Mouse (Mus musculus): ENCODE data around the gene Mrpl54.
"Not testable (repeated sequence)": the region's sequence is repeated elsewhere in the genome, so short reads cannot be mapped to it uniquely, and the experiment has no call there.

The Mrpl54 gene

DNA sequence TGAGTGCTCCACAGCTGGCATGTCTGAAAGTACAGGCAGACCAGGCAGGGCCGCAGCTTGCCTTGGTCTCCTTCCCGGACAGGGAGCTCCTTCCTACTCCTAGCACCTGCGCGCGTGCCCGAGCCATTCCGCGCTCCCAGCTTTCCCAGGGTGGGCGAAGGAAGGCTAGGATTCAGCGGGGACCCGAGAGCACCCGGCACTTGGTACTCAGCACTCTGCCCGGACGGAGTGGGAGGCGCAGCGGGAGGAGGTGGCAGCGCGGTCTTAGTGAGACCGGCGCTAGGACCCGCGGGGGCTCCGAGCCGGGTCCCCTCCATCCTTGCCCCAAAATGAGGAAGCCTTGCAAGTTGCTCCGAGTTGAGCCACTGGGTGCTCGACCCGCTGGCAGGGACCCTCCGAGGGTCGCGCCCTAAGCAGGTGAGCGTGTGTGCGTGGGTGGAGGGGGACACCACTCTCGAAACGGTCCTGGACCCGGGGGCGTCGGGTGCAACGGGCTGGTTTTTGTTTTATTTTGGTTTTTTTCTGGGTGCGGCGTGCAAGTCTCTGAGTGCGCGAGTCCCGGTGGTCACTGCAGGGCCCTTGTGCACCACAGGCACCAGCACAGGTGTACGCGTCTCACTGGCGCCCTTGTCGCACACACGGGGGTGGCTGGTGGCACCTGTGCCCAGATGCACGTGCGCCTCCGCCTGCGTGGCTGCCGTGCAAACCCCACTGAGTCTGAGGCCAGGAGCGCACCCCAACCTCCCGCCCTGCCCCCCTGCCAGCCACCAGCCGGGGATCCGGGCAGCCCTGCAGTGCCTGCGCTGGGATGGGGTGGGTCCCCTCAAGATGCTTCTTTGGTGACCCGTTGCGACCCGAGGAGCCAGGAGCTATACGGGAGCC lies 9.3 kb downstream of the Mrpl54 start:
- DNase-seq = peak; percentile 66

DNA sequence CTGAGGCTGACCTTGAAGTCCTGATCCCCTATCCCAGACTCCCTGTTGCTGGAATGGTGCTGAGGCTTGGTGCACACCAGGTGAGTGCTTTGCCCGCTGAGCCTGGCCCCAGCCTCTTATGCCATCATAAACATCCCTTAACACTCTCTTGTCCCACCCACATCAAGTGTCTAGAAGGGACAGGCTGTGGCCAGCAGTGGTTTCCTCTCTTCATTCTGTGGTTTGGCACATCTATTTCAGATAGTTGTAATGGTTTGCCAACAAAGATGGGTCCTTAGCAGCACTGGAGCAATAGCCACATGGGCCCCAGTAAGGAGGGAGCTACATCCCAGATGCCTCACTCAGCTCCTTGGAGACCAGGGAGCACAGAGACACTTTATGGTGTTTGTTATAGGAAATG lies 11.8 kb downstream of the Mrpl54 start:
- DNase-seq = no peak

DNA sequence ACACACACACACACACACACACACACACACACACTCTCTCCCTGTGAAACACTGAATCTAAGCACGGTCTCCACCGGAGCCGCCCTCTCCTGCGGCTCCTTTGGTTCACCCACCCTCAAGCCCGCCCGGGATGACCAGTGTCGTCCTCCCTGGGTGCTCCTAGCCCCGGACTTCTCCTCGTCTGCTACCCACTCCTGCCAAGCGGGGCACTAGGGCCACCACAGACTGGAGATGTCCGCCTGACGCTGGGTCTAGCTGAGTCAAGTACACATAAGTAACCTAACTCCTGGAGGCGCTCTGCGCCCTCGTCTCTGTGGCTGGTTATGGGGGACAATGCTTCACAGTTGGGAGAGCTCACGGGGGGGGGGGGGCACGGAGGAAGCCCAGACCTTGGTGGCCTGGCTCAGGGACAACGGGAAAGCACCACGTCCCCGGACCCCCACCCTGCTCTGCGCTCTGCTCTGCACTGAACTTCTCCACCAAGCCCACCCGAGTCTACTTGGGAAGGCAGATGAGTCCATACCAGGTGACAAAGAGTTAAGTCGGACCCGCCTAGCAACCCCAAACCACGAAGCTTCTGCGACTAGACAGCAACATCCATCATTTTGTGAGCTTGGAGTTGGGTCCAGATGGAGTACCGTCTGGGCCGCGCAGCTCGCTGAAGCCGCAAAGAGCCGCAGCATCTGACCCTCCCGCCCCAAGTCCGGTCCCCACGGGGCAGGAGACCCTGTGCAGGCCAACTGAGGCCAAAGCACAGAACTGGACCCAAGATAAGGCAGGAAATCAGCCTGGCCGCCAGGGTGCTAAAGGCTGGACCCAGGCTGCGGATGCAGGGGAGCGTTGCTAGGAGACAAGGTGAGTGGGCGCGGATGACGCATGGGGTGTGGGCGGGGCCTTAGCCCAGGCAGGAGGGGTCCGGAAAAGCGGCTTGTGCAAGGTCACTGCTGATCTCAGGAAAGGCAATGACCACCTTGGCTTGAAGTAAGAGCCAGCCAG lies 14.0 kb downstream of the Mrpl54 start, which contains the start of gene Matk:
TSS of gene Matk (plus strand) at position 512 of the 996 bp plus-strand sequence.
- DNase-seq = peak; percentile 73

DNA sequence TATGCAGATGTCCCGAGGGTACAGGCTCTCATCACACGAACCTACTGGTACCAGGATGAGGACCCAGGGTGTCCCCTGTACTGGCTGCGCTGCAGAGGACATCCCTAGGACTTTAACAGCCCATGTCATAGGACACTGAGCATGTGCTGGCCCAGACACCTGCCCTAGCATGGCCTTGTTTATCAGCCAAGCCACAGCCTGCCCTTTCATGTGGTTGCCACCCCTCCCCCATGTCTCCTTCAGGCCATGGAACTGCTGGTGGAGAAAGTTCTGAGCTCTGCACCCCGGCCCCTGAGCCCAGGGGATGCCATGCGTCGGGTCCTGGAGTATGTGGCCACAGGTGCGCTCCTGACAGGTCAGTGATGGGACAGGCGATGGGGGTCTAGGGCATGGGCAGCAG lies 17.3 kb downstream of the Mrpl54 start:
- no peak for DNase-seq

DNA sequence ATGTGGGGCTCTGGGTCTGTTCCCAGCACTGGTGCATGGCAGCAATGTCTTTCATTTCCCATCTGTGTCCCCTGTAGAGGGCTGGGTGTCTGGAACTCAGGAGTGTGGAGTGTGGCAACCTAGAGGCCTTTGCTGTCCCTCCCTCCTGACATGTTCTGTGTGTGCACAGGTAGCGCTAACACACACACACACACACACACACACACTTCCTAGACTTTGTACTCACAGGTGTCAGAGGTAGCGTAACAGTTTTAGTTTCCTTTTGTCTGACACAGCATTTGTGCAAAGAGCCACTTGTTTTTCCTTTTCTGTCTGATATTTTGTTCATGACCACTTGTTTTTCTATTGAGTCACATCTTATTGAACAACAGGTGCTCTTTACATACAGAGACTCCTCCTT lies 18.9 kb downstream of the Mrpl54 start:
- DNase-seq = peak; percentile 44

DNA sequence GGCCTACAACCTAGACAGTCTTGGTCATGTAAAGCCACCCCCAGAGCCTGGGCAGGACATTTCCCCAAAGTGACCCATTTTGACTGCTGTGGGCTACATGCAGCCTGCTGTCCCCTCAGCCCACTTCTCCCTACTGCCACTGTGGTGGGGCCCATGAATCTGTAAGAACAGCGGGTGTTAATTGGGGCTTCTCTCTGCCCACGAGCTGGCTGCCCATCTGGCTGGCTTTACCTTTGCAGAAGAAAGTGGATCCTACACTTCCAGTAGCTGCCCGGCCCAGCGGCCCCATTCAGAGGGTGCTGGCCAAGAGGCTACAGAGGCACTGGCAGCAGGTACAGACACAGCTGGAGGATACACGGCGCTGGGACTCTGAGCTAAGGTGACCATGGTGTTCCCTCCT lies 21.6 kb downstream of the Mrpl54 start:
- no peak for DNase-seq

DNA sequence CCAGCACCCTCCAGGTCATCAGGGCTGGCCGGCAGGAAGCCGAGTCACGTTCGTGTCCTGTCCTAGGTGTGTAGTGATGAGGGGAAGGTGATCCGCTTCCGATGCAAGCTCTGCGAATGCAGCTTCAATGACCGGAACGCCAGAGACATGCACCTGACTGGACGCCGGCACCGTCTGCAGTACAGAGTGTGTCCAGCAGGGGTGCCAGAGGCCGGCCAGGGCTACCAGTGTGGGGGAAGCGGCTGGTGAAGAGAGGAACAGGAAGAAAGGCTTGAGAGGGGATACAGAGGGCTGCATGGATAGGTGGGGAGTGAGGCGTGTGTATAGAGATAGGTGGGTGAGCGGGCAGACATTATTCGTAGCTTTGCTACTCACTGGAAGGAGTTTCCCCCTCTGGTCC lies 22.1 kb downstream of the Mrpl54 start:
- peak; percentile 85 for DNase-seq

DNA sequence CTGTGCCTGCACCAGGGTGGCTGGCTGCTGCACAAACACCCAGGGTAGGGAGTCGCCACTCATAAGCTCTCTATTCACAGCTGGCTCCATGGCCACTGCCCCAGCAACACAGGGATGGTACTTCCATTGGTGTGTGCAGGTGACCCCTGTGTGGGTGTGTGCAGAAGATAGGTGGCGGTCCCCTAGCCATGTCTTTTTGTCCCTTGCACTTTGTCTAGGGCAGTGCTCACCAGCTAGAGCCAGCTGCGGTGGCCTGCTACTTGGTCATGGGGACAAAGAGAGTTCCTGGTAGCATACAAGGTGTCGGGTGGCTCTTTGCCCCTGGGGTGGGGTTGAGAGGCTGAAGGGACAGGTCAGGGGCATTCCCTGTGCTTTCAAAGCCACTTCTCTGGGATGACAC lies 22.6 kb downstream of the Mrpl54 start:
- no peak for DNase-seq

DNA sequence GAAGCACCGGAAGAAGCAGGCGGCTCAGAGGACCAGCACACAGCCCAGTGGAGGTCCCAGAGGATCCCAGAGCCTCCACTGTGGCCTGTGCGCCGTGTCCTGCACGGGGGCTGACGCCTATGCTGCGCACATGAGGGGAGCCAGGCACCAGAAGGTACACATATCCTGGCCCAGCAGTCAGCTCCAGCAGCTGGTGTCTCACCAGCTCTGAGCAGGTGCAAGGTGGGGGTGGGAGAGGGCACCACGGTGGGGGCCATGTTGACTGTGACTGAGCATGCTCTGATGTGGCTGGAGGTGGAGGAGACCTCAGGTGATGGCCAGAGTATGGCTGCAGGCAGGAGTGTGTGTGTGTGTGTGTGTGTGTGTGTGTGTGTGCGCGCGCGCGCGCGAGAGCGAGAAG lies 24.7 kb downstream of the Mrpl54 start:
- peak; percentile 42 for DNase-seq

DNA sequence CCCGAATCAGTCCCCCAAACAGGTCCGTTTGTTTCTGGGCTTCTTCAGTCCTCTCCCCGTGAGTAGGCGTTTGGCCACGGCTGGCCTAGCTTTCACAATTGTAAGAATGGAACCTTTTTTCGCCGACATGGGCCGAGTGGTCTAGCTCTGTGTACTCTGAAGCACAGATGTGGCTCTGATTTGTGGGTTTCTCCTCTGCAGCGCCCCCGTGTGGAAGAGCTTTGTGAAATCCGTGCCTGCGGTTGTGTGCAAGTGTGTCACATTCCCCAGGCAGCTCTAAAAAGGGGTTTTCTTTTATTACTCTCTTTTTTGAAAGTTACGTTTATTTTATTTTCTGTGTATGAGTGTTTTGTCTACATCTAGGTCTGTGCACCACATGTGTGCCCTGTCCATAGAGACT lies 25.9 kb downstream of the Mrpl54 start:
- DNase-seq = peak; percentile 78

DNA sequence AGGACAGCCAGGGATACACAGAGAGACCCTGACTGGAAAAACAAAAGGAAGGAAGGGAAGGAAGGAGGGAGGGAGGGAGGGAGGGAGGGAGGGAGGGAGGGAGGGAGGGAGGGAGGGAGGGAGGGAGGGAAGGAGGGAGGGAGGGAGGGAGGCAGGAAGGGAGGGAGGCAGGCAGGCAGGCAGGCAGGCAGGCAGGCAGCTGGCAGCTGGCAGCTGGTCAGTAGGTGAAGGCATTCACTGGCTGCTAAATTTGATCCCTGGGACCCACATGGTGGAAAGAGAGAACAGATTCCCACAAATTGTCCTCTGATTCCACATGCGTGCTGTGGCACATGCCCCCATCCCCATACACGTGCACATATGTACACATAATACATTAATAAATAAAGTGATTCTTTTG lies 28.1 kb downstream of the Mrpl54 start:
- no peak for DNase-seq

DNA sequence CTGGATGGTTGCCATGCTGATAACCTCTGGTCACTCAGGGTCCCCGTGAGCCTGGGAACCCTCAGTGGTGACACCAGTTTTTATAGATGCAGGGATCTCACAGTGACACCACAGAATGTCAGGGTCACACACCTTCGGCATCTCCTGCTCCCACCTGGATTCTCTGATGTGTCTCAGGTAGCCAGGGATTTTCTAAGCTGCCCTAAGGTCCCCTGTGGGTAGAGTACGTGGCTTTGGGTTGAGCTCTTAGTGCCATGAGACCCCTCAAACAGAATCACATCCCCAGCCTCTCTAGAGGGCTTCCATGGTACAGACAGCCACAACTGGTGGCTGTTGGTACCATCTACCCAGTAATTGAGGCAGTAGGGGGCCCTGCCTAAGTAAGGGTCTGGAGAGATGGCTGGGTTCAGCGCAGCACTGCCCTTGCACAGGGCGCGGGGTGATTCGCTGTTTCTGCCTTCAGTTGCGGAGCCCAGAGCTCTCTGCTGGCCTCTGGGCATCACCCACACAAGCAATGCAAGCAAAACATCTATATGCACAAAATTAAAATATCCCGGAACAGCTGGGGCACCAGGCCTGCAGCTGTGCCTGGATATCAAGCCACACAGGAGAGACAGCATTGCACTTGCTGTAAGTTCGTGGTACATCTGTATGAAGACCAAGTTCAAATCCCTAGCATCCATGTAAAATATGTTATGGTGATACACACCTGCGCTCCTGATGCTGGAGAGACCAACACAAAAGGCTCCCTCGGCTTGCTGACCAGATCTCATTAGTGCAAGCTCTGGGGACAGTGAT lies 30.1 kb downstream of the Mrpl54 start:
- no peak for DNase-seq

DNA sequence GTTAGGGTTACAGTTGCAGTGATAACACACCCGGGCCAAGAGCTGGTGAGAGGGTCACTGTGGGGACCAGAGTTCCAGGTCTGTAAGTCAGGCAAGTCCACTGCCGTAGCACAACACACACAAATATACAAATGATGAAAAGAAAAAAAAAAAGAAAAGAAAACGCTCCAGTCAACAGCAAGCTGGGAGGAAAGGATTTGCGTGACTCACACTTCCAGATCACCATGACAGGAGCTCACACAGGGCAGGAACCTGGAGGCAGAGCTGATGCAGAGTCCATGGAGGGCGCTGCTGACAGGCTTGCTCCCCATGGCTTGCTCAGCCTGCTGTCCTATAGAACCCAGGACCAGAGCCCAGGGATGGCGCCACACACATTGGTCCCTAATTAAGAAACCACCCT lies 32.5 kb downstream of the Mrpl54 start:
- no peak for DNase-seq

DNA sequence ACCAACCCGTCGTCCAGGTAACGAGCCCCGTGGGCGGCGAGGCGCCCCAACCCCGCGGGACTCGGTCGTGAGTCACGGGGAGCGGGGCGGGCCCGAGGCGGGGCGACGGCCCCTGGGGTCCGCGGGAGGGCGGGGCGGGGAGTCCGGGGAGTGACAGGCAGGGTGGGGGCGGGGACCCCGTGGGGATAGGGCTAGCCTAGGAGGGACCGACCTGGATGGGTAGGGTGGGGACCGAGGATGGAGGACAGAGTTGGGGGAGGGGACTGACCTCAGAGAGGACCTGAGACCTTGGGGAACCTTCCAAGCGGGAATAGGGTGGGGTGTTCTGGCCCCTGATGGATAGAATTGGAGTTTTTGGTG lies 33.5 kb downstream of the Mrpl54 start:
- DNase-seq = no peak

DNA sequence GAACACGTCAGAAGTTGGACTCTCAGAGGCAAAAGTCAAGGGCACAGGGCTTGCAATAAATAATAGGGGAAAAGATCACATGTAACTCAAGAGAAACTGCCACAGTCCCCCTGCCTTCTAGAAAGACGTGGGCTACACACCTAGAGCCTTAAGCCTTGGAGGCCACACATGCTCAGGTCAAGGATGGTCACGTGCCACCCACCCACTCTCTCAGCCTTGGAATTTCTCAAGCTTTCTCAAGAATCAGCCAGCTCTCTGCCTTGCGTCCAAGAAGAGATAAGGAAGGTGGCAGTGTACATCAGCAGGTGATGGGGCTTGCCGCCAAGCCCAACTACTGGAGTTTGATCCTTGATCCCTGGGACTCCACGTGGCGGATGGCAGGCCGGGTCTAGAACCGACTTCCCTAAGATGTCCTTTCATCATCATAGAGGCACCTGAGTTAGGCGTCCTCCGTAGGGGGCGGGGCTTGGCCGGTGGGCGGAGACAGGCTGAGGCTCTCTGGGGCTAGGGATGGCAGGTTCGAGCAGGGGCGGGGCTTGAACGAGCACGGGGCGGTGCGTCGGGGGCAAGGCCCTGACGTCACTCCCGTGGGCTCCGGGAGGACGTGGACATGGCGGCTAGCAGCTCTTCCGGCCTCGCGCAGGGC lies 34.0 kb downstream of the Mrpl54 start, which contains the start of gene Zfr2:
TSS of gene Zfr2 (plus strand) at position 576 of the 646 bp plus-strand sequence.
- peak; percentile 93 for DNase-seq

DNA sequence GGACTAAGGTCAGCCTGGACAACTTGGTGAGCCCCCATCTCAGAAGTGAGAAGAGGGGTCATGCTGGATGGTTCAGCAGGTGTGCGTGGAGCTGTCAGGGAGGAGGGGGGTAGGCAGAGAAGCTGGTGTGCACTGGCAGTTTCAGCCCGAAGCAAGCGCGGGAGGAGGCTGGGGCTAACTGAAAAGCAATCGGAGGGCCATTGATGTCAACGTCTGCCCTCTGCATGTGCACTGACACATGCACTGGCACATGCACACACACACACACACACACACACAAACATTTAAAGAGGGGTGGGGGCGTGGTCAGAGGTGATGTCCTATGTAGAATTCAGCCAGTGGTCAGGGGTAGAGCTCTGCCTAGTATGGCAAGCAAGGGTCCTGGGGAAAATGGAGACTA lies 35.3 kb downstream of the Mrpl54 start:
- no peak for DNase-seq

DNA sequence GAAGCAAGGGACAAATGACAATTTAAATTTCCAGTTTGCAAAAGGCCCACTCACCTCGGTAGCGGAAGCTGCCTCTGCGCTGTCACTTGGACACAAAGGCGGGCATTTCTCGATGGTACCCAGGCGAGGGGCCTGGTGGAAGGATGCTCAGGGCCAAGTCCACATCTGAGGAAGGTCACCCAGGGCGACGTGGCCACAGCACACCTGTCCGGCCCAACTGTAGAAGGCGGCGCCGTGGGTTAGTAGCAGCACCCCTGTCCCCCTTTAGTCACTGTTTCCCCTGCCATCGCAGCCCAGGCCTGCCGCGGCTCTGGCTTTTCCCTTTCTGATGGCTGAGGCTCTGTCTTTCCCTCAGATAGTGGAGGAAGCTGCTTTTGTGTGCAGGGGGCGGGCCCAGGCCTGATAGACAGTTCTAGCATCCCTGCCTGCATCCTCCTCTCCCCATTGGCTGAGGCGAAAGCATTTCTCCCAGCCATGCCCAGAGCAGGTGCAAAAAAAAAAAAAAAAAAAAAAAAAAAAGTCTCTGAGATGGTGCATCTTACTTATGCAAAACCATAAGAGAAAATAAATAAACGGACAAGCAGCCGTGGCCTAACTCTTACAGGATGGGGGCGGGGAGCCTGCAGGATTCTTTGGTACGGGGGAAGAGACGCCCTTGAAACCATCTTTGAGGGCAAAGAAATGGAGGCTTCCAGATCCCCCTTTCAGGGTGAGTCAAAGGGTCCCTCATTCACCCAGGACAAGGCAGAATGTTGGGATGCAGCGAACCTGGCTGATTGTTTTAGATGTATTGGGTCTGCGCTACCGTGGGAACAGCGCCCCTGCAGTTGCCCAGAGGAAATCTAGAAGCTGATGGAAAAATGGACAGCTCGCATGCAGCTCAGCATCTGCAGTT lies 36.0 kb downstream of the Mrpl54 start, which contains the start of gene Atcay:
TSS of gene Atcay (minus strand) at position 396 of the 895 bp plus-strand sequence.
- DNase-seq = peak; percentile 36

DNA sequence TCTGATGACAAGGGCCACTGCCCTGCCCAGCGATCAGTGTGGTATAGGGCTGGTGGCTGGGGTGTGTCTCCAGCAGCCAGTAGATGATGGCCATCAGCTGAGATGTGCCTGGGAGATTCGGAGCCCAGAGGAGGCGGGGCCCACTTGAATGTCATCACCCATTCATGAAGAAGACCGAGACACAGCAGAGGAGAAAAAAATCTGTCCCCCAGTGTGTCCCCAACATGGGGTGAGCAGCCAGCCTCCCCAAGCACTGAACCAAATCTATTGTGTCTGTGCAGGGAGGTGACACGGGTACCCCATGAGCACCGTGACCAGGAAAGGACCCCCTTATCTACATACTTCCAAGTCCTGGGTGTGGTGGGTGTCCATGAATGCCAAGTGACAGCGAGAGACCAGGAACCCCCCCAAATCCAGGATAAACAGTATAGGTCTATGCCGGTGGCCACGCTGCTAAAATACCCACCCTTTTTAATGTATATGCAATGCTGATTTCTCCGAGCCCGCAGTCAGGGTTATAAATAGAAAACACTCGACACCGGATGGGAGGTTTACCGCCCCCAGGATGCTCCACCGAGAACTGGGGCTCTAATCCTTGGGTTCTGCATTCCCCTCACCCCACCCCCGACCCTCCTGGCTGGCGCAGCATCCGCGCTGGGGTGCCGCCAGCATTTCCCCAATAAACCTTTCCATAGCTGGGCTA lies 36.8 kb downstream of the Mrpl54 start:
- DNase-seq = no peak

DNA sequence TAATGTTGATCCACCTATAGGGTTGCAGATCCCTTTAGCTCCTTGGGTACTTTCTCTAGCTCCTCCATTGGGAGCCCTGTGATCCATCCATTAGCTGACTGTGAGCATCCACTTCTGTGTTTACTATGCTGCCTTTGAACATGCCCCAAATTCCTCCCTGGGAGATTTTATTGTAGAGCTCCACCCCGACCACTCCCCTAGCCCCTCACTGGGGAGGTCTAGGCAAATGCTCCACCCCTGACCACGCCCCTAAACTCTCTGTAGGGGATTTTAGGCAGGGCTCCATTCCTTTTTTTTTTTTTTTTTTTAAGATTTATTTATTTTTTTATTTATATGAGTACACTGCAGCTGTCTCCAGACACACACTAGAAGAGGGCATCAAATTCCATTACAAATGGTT lies 43.0 kb downstream of the Mrpl54 start:
- DNase-seq = not testable (repeated sequence)

DNA sequence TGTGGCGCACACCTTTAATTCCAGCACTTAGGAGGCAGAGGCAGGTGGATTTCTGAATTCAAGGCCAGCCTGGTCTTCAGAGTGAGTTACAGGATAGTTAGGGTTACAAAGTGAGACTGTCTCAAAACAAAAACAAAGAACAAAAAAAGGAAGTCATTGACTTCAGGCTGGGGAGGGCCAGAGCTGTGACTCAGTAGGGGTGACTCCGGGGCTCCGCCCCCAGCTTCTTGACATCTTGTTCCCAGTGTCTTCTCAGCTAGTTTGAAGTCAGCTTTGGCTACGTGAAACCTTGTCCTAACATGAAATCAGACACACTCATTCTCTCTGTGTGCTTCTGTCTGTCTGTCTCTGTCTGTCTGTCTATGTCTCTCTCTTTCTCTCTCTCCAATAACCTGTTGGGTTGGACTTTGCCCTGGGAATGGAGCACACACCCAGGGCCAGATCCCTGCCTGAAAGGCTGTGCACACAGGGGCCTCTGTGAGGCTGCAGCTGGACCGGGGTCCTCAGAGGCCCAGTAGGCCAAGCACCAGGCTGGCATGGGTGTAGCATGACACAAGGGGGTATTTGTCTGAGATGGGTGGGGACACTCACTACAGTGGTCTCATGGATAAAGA lies 45.2 kb downstream of the Mrpl54 start:
- no peak for DNase-seq
